Mouse (Mus musculus): ENCODE data around the gene Tbc1d9. TPM values are rescaled to one million over a fixed set of nuclear protein-coding genes. Genes with fewer than 3 reads are reported as not detected.

Gene Tbc1d9
- total and polyA plus RNA-seq, 2 experiments from 2014 or later: 17.1 to 107 TPM

DNA sequence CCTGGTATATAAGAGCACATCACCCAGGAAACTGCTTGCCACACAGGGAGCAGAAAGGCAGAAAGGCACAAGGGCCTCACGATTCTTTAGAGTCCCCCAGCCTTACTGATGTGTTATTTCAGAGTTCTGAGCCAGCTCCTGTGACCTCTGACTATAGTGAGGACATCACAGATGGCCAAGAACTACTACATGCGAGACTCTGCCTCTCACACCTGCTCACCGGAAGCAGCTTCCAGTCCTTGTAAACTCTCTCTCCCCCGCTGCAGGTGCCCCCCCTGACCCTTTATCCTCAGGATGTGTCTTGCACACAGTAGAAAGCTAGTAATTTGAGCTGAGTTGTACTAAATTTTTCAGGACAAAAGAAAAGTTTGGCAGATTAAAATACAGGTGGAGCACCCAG lies 44.4 kb downstream of the Tbc1d9 start:
- Histone ChIP-seq H3K4me1 (ENCODE audit: insufficient read depth) (no peaks in the 10 kb centered on the region), H3K36me3 (ENCODE audit: insufficient read depth) (peaks cover 15% of the 10 kb centered on the region), H3K9ac (no peak overlapping the region), H3K27me3 (ENCODE audit: insufficient read depth, low read length) (no peaks in the 10 kb centered on the region), H3K27ac (ENCODE audit: low read depth, low read length) (no peak overlapping the region), H3K4me2 (ENCODE audit: low read depth) (no peak overlapping the region), H3K4me3 (ENCODE audit: low read depth, low read length) (no peak overlapping the region), H3K9me3 (ENCODE audit: low read length) (no peaks in the 10 kb centered on the region)
- TF ChIP-seq CTCF (IDR thresholded peaks at IDR 0.05; ENCODE audit: low read depth): no peak
- 65% methylated on average over 4 of the region's 4 CpGs for WGBS
- ATAC-seq (no peak), DNase-seq (no peak)

DNA sequence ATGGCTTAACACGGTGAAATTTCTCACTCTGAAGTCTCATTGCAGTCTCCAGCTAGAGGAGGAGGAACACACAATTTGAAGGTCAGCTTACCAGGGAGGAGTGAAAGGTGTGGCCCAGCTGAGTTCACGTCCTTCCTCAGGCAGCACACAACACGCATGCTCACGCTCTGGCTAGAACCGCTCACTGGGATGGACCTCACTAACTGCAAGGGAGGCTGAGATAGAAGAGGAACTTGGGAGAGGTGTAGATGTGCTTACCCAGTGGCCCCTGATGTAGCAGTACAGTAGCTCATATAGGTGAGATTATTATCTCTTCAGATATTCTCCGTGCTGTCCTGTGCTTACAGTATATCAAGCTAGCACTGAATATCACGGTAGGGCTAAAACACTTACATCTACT lies 45.5 kb downstream of the Tbc1d9 start:
- H3K9ac ChIP-seq: no peak overlapping the region
- WGBS: 85% methylated on average over 7 of the region's 7 CpGs
- no peak overlapping the region for H3K4me3 ChIP-seq (ENCODE audit: low read depth, low read length)
- no peak overlapping the region for H3K4me2 ChIP-seq (ENCODE audit: low read depth)
- no peaks in the 10 kb centered on the region for H3K9me3 ChIP-seq (ENCODE audit: low read length)
- H3K4me1 ChIP-seq (ENCODE audit: insufficient read depth): no peaks in the 10 kb centered on the region
- ATAC-seq (no peak), DNase-seq (no peak)
- TF ChIP-seq CTCF (IDR thresholded peaks at IDR 0.05; ENCODE audit: low read depth): no peak
- H3K27ac ChIP-seq (ENCODE audit: low read depth, low read length): no peak overlapping the region
- H3K36me3 ChIP-seq (ENCODE audit: insufficient read depth): peaks cover 15% of the 10 kb centered on the region
- no peaks in the 10 kb centered on the region for H3K27me3 ChIP-seq (ENCODE audit: insufficient read depth, low read length)

DNA sequence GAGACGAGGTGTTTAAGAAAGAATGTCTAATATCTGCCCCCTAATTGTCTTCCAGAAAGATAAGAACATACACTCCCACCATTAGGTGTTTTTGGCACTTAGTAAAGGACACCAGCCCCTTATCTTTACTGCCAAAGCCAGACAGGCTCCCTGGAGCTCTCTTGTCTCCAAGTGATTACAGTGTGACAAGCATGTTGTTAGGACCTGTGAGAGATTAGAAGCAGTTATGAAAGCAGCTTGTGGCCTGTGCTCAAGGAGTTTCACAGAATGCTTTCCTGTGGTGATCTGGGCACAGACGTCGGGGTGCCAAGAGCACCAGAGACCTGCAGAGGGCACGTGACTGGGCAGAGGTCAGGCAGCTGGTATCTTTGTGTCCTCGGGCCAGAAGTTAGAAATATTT lies 49.9 kb downstream of the Tbc1d9 start:
- Histone ChIP-seq H3K36me3 (ENCODE audit: insufficient read depth) (peaks cover 15% of the 10 kb centered on the region), H3K4me2 (ENCODE audit: low read depth) (no peak overlapping the region), H3K9ac (no peak overlapping the region), H3K4me1 (ENCODE audit: insufficient read depth) (no peaks in the 10 kb centered on the region), H3K27me3 (ENCODE audit: insufficient read depth, low read length) (no peaks in the 10 kb centered on the region), H3K4me3 (ENCODE audit: low read depth, low read length) (no peak overlapping the region), H3K27ac (ENCODE audit: low read depth, low read length) (no peak overlapping the region), H3K9me3 (ENCODE audit: low read length) (no peaks in the 10 kb centered on the region)
- ATAC-seq (no peak), DNase-seq (no peak)
- WGBS: 71% methylated on average over 5 of the region's 5 CpGs
- TF ChIP-seq CTCF (IDR thresholded peaks at IDR 0.05; ENCODE audit: low read depth): no peak

DNA sequence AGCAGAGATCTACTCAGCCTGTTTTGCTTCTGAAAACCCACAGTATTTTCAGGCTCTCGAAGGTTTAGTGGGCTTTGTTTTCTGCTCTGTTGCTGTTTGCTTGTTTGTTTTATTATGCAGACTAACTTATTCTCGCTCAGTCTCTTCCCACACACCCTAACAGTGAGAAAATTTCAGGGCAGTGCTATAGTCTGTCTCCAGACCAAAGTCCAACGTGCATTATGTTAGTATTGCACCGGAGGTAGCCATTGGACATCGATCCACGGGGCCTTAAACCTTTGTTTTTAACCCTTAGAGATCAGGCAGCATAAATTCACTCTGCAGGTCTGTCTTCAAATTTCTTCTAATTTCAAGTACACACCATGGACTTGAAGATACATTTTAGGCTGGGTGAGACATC lies 51.4 kb downstream of the Tbc1d9 start:
- Histone ChIP-seq H3K27me3 (ENCODE audit: insufficient read depth, low read length) (no peaks in the 10 kb centered on the region), H3K27ac (ENCODE audit: low read depth, low read length) (no peak overlapping the region), H3K4me2 (ENCODE audit: low read depth) (no peak overlapping the region), H3K36me3 (ENCODE audit: insufficient read depth) (0 out of 2 replicates have a peak, but pooled peaks cover 7% of the 10 kb centered on the region), H3K4me1 (ENCODE audit: insufficient read depth) (no peaks in the 10 kb centered on the region; the same call in 1 of the 2 replicates), H3K4me3 (ENCODE audit: low read depth, low read length) (no peak overlapping the region), H3K9me3 (ENCODE audit: low read length) (no peaks in the 10 kb centered on the region), H3K9ac (no peak overlapping the region)
- 63% methylated on average over 6 of the region's 6 CpGs for WGBS
- no peak for ATAC-seq
- no peak for TF ChIP-seq CTCF (IDR thresholded peaks at IDR 0.05; ENCODE audit: low read depth)
- no peak for DNase-seq

DNA sequence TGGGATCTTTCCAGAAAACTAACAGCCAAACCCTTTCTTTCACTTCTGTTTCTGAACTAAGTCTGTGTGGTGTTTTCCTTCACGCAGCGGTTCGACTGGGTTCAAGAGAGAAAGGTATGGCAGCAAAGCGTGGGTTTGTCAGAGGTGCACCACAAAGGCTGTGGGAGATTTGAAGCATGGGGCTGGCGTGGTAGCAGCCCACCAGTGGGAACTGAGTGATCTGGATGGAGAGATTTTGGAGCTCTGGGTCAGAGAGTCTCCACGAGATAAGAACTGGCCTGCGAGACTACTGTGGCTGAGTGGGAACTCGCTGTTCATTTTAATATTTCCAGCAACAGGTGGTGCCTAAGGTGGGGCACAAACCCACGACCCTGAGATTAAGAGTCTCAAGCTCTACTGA lies 52.0 kb downstream of the Tbc1d9 start:
- 0 out of 2 replicates have a peak, but pooled peaks cover under 1% of the 10 kb centered on the region for H3K36me3 ChIP-seq (ENCODE audit: insufficient read depth)
- H3K9ac ChIP-seq: no peak overlapping the region
- no peak overlapping the region for H3K4me3 ChIP-seq (ENCODE audit: low read depth, low read length)
- no peak for TF ChIP-seq CTCF (IDR thresholded peaks at IDR 0.05; ENCODE audit: low read depth)
- no peak for ATAC-seq
- no peak overlapping the region for H3K27ac ChIP-seq (ENCODE audit: low read depth, low read length)
- 91% methylated on average over 9 of the region's 9 CpGs for WGBS
- no peaks in the 10 kb centered on the region; the same call in 1 of the 2 replicates for H3K4me1 ChIP-seq (ENCODE audit: insufficient read depth)
- no peak for DNase-seq
- H3K4me2 ChIP-seq (ENCODE audit: low read depth): no peak overlapping the region
- no peaks in the 10 kb centered on the region for H3K27me3 ChIP-seq (ENCODE audit: insufficient read depth, low read length)
- H3K9me3 ChIP-seq (ENCODE audit: low read length): no peaks in the 10 kb centered on the region

DNA sequence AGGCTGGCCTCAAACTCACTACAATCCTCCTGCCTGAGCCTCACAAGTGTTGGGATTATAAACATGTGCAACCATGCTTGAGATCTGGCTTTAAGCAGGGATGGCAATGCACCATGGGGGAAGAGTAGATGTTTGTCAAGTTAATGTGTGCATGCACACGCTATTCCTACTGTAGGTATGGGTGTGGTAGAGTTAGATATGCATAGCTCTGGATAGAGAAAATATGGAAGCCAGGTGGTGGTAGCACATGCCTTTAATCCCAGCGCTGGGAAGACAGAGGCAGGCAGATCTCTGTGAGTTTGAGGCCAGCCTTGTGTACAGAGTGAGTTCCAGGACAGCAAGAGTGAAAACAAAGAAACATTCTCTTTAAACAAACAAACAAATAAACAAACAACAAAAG lies 52.7 kb downstream of the Tbc1d9 start:
- H3K4me1 ChIP-seq (ENCODE audit: insufficient read depth): no peaks in the 10 kb centered on the region; the same call in 1 of the 2 replicates
- no peak overlapping the region for H3K27ac ChIP-seq (ENCODE audit: low read depth, low read length)
- no peaks in the 10 kb centered on the region for H3K9me3 ChIP-seq (ENCODE audit: low read length)
- DNase-seq (no peak), ATAC-seq (no peak)
- WGBS: 94% methylated on average over 2 of the region's 2 CpGs
- TF ChIP-seq CTCF (IDR thresholded peaks at IDR 0.05; ENCODE audit: low read depth): no peak
- H3K27me3 ChIP-seq (ENCODE audit: insufficient read depth, low read length): no peaks in the 10 kb centered on the region
- H3K4me2 ChIP-seq (ENCODE audit: low read depth): no peak overlapping the region
- no peak overlapping the region for H3K4me3 ChIP-seq (ENCODE audit: low read depth, low read length)
- no peak overlapping the region for H3K9ac ChIP-seq
- H3K36me3 ChIP-seq (ENCODE audit: insufficient read depth): no peaks in the 10 kb centered on the region

DNA sequence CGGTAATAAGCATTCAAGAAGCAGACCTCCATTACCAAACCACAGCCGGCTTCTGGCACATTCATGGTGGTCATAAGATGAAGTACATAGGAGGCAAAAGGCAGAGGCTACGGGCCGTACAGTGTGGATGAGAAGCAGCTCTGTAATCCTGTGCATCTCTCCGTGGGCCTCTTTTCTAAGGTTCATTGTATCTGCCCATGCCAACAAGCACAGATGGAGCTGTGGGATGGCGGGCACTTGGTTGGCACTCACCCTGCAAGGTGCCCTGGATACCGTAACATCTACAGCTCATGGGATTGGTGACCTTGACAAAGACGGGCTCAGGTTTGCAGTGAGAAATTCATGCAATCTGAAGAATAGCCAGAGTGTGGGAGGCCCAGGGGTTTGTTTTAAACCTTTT lies 54.2 kb downstream of the Tbc1d9 start:
- Histone ChIP-seq H3K4me2 (ENCODE audit: low read depth) (no peak overlapping the region), H3K27ac (ENCODE audit: low read depth, low read length) (no peak overlapping the region), H3K4me3 (ENCODE audit: low read depth, low read length) (no peak overlapping the region), H3K4me1 (ENCODE audit: insufficient read depth) (no peaks in the 10 kb centered on the region; the same call in 1 of the 2 replicates), H3K9ac (no peak overlapping the region), H3K36me3 (ENCODE audit: insufficient read depth) (no peaks in the 10 kb centered on the region), H3K27me3 (ENCODE audit: insufficient read depth, low read length) (no peaks in the 10 kb centered on the region), H3K9me3 (ENCODE audit: low read length) (no peaks in the 10 kb centered on the region)
- 78% methylated on average over 8 of the region's 8 CpGs for WGBS
- DNase-seq (no peak), ATAC-seq (no peak)
- TF ChIP-seq CTCF (IDR thresholded peaks at IDR 0.05; ENCODE audit: low read depth): no peak
